Mouse (Mus musculus) thymus, postnatal 10 days (tissue): ENCODE data around the gene Cyp2u1.
A peak's percentile ranks its signal among the peaks of the same experiment; 100 is the strongest.

Experiments used
- DNase-seq, 2 experiments: peaks; one replicate each; pipeline ENCODE4 v3.0.0; 2021; ENCODE audit warnings: low spot score in 2 of 2

The Cyp2u1 gene

DNA sequence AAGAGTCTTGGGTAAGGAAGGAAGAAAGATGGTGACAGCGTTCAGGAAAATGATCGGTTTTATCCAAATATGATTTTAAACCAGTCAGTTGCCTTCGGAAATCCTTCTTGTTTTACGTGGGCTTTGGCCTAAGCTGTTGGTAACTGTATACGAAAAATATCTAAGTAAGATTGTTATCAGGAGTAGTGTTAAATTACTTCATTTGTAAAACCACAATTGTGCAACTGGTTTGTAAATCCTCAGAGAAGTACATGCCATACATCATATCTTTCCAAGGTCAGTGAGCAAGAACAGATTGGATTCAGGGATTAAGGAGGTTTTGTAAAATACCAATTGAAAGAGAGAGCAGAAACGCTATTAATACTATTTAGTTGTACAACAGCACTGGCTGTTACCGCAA, 3.2 kb upstream of the Cyp2u1 start:
- DNase-seq, result no peak

DNA sequence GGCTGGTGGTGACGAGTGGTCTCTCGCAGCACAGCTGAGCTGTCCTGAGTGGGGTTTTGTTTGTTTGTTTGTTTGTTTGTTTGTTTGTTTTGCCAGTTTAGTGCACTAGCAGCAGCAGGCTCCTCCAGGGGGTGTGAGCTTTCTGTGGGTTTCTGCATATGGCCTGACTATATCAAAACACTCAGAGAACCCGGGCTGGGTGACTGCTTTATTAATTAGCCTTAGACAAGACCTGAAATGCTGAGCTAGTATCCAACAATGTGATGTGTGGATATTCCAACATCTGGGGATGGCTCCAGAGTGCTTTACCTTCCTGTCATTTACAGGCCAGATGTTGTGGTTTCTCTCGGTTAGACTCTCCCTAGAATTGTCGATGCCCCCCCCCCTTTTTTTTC, 290 bp upstream of the Cyp2u1 start:
- DNase-seq, result no peak

DNA sequence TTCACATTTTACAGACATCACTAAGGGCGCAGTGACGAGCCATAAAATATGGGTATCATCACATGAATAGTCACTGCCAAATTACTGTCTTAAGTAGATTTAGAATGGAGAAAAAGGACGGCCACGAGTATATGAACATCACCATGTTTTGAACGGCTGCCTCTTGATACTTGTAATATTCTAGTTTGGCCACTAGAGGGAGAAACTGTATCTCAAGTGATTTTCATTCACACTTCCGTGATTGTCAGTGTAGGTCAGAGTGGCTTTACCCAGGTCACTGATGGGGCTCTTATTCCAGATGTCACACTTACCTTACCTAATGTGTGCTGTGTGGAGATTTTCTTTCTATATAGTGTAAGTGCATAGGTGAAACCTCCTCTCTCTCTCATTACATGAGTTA, 3.1 kb downstream of the Cyp2u1 start:
- DNase-seq, result peak in 1 of 2 experiments; percentile 22

DNA sequence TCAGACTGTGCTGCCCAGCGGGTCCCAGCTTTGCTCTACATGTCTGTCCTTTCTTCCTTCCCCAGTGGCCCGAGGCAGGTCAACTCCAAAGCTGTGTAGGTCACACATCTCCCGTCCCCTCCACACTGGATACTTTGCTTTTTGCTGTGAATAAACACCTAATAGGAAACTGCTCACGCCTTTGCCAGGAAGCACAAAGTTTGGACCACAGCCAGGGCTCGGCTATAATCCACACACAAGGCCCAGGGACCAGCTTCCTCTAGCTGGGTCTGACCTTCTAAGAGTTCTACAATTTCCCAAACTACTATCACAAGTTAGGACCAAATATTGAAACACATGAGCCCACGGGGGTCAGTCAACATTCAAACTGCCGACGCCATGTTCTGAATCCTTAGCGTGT, 3.9 kb downstream of the Cyp2u1 start:
- no peak for DNase-seq

DNA sequence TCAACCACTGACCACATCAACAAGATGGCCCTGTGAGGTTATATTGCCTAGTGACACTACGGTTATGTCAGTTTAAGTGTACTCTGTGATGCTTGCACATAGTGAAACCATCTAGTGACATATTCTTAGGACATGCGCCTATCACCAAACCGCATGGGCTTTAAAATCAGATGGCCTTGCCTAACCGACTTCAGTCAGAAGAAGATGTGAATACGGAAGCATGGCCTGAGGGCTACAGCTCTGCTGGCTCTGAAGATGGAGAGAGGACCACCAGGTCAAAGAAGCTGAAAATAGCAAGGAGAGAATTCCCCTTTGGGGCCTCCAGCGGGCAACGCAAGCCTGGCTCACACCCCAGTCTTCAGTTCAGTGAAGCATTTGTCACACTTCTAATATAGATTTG, 6.1 kb downstream of the Cyp2u1 start:
- DNase-seq, result no peak

DNA sequence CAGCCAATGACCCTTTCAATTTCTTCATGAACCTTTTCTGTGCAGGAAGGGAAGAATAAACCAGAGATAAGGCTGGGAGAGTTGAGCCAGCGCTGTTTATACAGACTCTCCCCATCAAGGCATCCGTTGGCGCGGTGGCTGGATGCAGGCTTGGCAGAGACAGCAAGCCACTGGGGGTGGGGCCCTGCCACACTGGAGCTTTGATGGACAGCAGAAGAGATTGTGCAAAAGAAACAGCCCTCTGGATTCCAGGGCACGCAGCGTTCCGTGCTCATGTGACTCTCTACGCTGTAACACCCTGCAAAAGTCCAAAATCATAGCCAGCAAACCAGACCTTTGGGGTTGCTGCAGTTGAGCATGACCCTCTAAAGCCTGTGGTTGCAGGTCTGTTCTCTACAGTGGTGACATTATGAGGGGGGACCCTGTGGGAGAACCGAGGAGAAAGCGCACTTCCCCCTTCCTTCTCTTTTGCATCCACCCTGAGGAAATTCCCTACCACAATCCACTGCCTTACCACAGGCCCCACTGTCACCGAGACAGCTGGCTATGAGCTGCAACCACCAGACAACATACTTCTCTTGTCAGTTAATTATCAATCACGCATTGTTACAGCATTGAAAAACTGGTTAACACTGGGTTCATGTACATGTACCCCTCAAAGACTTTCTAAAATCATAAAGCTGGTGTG, 7.4 kb downstream of the Cyp2u1 start:
- DNase-seq, result no peak

DNA sequence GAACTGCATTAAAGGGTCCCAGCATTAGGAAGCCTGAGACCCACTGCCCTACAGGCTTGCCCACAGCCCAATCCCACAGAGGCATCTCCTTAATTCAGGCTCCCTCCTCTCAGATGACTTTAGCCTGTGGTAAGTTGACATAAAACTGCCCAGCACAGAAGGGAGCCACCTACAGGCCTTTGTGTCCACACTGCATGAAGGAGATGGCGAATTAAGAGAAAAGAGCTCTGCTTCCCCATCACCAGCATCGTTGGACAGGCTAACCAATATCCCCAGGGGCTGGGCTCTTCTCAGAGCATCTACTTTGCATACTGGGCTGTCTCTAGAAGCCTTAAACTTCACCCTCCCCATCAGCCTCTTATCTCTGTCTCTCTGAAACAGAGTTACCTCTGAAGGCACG, 8.5 kb downstream of the Cyp2u1 start:
- DNase-seq, result no peak

DNA sequence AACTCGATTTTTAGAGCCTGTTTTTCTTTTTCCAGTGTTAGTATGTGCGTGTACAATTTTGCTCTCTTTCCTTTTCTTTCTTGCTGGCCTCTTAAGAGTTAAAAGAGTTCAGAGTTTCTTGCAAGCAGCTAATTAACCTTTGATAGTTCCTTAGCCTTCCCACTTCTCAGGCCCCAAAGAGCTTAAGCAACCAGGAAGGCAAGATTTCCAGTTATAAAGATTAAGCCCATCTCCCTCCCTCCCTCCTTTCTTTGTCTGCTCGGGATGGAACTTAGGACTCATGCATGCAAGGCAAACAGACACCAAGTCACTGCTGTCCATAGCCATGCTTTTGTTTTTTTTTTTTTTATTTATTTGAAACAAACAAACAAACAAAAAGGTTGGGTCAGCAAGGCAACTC, 10.1 kb downstream of the Cyp2u1 start:
- no peak for DNase-seq

DNA sequence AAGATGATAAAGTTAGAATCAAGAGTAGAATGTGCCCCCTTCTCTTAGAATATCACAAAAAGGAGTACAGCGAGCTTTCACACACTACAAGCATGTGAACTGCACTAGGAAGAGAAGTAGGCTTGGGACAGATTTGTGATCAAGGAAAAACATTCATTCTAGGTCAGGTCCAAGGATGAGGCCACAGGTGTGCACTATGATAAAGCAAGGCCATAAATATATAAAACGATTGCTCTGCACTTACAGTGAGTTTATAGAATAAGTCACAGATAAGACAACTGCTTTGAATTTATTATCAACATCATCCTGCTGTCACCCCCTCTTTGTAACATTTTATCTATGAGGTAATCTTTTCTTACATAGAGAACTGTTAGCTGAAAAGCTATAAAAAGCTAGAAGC, 10.7 kb downstream of the Cyp2u1 start:
- DNase-seq, result no peak

DNA sequence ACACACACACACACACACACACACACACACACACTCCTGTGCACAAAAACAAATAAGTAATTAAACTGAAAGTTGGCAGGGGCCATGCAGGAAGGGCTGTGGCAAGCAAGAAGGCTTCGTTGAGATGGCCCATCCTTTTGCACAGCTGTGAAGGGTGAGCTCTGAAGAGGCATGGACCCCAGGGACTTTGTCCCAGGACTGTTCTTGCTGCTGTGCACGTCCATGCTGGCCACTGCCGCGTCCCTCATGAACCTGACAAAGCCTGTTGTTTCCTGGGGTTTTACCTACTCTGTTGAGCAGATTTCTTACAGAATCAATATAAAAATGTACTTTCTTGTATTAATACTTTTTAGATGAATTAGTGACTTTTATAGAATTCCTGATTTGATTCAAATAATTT, 11.1 kb downstream of the Cyp2u1 start:
- DNase-seq, result no peak

DNA sequence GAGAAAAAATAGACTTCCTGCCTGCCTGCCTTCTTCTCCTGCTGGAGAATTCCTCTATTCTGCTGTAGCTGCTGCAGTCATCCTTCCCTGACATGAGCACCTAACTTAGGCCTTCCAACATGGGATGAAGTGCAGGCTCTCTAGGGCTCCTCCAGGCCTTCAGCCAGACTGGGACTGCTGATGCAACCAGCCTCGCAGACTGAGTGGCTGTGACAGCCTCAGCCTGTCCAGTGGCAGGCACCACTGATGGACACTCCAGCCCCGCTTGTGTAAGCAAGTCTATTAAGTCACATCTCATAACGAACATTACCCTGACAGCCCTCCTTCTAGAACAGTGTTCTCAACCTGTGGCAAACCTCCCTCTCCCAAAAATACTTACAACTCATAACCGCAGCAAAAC, 28.9 kb downstream of the Cyp2u1 start:
- no peak for DNase-seq

DNA sequence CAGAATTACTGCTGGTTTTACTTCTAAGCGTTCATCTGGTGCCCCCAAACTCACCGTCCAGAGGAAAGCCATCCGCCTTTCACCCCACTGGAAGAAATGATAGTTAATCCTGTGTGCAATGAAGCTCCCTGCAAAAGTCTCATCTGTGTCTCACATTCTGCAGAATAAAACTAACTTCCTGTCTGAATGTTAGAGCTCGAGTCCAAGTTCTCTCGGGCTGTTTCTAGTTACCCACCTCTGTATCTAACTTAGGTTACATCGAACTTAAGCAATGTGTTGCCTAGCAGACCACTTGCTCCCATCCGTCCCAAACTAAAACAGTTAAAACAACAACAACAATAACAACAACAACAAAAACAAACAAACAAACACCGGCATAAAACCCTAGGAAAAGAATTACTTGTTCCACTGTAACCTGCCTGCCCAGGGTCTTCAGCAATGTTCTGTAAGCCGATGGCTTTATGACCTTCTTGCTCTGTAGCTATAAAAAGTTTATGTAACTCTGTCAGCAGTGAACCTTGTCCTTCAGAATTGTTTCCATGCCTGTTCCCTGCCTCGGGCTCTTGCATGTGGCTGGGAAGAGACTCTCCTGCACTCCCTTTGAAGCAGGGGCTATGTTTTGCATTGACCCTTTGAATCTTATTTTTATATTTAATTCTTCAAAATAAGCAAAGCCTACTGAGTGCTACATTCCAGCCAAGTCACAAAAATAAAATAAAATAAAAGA, 30.5 kb downstream of the Cyp2u1 start:
- DNase-seq, result no peak

DNA sequence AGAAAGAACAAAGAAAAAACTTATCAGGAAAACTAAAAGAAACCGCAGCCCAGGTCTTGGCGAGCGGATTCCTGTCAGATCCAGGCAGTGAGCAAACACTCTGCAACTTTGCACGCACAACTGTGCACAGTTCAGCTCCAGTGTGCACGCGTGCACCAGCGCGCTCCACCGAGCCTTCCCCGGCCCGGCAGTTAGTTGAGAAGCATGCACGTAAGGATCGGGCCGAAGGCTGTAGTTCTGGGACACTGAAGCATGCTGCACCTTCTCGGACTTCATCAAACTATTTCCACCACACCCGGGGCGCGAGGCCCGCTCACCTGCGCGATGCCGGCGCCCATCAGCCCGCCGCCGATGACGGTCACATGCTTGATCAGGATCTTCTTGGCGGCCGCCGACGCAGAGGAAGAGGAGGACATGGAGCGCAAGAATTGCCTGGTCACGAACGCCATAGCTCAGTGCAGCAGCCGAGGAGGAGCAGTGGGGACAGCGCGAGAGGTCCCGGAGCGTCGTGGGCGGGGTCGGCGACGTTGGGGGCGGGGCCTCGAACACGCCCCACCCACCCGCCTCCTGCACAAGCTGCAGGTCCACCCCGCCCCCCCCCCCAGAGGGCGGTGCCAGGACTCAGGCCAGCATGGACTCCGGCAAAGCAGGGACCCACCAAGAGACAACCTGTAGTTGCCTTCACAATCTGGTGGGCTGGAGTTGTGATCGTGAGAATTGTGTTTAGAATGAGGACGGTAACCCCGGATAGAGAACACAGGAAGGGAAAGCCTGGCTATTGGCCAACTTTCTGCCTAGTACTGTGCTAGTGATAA, 31.3 kb downstream of the Cyp2u1 start, which contains the start of gene Hadh:
Hadh (minus strand) TSS at position 543 of the 815 bp plus-strand sequence.
- DNase-seq, result peak; percentile 73 to 82

DNA sequence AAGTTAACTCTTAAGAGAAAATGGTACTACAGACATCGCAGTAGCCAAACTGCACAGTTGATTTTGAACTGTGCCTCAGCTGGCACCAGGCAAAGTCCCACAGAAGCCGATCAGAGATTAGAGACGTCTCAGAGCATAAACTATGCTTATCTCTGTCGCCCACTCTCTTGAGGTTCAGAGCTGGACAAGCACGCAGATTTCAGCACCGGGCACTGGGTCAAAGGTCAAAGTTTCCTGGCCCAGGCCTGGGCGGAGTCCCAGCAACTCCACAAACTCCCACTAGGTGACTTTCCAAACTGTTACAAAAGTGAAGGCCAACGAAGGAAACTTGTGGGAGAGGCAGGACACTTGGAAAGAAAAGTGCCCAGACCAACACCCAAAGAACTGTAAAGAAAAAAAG, 31.9 kb downstream of the Cyp2u1 start:
- DNase-seq, result peak in 1 of 2 experiments; percentile 11

DNA sequence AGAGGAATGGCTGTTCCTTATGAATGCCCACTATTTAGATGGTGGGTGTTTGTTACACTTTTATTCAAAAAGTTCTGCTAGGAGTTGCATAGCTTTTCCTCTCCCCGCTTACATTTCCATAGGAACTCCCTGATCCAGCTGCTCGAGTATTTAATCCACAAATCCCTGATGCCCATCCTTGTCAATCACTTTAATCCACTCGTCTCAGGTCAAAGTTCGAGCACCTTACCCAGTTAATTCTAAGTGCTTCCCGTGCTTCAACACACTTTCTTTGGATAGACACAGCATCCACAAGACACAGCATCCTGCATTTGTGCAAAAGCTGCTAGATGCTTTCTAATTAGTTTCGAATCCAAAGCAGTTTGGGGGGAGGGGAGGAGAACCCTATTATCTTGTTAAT, 32.6 kb downstream of the Cyp2u1 start:
- DNase-seq, result no peak

DNA sequence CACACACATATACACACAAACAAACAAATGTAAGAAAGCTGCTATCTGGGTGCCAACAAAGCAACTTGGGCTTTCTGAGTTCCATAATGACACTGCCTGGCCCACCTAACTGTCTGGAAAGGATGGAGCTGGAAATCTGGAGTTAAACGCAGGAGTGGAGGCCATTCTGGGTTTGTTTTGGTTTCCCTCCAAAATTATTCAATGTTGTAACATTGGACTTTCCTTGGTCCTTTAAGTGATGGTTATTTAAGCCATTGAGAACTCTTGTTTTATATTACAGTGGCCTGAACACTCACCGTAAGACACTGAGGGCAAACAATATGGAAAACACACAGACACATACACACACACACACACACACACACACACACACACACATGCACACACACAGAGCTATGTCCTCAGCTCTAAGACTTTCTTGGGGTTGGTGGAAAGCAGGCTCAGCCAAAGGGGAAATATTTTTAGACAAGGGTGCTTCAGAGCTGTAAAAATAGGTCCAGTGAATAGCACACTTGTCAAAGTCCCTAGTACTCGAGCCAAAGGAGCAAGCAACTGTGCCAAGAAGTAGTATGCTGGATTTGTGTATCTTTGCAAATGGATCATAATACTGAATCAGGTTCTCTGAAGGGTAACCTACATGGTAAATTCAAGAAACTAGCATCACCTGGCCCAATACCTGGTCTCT, 36.5 kb downstream of the Cyp2u1 start:
- no peak for DNase-seq

DNA sequence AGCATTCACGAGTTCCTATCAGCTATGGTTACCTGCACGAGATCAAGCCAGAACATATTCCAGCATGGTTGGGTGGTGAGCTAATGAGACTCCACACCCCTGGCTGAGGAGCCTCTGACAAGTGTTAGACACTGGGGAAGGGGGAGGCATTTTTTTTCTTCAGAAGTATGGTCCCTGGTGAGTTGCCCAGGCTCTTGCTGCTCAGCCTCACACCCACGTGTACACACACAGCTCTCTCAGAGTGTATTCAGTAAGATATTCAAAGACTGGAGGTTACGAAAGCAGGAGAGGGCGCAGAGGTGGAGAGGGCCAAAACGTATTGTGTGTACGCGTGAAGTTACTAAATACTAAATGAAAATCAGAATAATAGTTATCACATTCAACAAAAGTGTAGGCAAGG, 37.5 kb downstream of the Cyp2u1 start:
- DNase-seq, result no peak

DNA sequence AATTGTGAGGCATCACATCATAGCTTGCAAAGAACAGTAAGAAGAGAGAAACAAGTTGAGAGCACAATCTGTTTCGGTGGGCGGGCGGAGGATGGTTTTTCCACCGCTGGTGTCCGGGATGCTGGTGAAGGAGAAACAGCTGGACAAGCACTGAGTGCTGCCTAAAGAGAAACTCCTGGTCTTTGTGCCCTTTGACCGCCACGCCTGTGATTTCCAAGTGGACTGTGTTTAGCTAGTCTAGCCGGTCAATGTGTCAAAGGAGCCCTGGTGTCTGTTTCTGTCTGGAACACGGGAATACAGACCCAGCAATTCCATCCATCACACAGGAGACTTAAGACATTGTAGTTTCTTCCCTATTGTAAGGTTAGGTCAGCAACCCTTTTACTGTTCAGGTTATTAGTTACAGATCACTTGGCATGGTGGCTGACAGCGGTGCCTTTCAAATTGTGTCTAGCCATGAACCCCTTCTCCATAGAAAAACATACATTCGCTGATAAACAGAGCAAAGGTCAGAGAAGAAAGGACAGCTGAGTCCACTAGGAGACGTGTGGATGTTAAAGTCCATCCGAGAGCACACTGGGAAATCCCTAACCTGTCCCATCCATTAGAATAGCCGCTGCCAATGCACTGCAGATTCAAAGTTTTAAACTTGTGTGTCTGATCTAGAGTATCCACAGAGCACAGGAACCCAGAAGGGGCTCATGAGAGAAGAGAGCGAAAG, 39.1 kb downstream of the Cyp2u1 start:
- no peak for DNase-seq

DNA sequence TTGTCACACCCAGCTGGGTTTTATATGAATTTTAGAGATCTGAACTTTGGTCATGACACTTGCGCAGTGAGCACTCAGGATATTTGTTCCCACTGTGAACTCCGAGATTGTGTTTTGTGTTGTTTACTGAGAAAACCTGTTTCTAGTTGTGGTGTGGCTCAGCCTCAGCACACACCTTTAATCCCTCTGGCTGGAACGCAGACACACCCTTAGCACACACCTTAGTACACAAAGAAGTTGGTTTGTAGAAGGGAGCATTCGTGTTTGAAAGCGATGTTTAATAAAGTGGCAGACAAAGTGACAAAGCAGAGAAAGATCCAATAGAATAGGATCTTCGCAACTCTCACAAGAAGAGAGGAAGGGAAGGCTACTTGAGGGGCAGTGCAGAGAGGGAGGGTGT, 42.6 kb downstream of the Cyp2u1 start:
- no peak for DNase-seq

DNA sequence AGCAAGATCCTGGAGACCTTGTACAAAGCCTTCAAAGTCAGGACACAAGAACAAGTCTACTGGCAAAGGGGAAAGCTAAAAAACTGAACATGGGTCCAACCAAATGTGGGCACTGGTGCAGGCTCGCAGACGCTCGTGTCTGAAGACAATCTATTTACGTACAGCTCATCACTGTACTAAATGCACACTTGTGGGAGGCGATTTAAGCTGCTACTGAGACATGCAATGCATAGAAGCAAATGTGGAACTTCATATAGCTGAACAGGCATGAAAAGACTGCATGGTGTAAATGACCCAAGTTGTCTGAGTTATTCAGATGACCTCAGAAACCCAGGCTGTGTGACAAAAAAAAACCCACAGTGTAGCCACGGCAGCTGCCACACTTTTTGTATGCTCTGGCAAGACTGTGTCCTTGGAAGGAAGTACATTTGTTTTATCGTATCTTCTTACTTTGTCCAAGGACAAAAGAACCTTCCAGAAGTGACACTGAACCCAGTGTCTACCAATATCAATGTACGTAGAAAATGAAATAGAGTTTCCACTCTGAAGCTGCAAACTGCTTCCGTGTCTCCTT, 43.5 kb downstream of the Cyp2u1 start:
- DNase-seq, result no peak

DNA sequence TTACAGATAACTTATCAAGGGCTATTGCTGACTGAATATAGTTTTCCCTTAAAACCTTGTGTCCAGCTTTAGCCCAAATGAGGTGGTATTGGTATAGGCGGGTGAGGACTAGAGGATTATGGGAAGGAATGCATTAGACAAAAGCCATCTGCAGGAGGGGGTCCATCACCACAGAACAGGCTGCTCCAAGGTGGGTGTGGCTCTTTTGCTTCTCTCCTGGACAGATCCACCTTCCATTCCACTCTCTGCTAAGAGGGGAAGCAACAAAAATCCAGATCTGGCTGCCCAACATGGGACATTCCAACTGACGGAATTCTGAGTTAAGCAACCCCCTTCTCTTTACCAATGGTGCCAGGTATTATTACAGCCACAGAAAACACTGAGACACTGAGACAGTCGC, 44.1 kb downstream of the Cyp2u1 start:
- DNase-seq, result no peak
